Mouse (Mus musculus) pancreas, adult 10 weeks (tissue): ENCODE data around the gene Lrrc25. TPM values are rescaled to one million over a fixed set of nuclear protein-coding genes. Genes with fewer than 3 reads are reported as not detected.

ENCODE experiments used
- polyA plus RNA-seq: library from polyadenylated mRNA; stranded (reverse); fragments of 350-450 nt; fragmentation: Illumina TruSeq; extraction: RNeasy Lipid Tissue Mini Kit (QIAGEN cat#74804); gene quantifications from one replicate; pipeline ENCODE4 v1.2.3, GENCODE M21; 2015; ENCODE audit warnings: low read depth, low replicate concordance; ENCODE audit not compliant: insufficient read depth

The Lrrc25 gene
- 2.3 TPM for polyA plus RNA-seq

GRCm38 (mm10) chr8:70615894-70616293, at the start of gene Lrrc25:
Gene Lrrc25, plus strand, starts transcription at chr8:70616155.

GRCm38 (mm10) chr8:70593961-70594609, 21.9 kb upstream of the Lrrc25 start, which contains the start of gene Isyna1:
Gene Isyna1, plus strand, starts transcription at chr8:70594373.

DNA sequence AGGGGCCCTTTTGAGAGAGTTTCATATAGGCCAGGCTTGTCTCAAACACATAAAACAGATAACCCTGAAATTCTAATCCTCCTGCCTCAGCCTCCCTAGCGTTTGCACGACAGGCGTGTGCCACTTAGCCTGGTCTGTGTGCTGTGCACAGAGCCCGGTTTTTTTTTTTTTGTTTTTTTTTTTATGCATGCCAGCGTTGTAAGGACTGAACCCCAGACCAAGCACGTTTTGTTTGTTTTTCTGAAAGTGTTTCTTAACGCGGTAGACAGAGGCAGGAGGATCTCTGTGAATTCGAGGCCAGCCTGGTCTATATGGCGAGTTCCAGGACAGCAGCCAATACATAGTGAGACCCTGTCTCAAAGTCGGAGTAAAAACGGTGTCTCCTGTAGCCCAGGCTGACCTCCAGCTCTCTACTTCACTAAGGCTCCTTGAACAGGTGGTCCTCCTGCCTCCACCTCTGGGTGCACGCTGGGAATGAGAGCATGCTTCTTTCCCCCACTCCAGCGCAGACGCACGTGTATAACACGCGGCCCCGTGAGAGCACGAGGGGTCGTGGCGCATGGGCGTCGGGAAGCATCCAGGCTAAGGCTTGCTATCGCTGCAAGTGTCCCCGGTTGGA, 7.1 kb upstream of the Lrrc25 start, which contains the start of gene Ssbp4:
Gene Ssbp4 (minus strand): TSS at position 124 of the 619 bp plus-strand sequence.

DNA sequence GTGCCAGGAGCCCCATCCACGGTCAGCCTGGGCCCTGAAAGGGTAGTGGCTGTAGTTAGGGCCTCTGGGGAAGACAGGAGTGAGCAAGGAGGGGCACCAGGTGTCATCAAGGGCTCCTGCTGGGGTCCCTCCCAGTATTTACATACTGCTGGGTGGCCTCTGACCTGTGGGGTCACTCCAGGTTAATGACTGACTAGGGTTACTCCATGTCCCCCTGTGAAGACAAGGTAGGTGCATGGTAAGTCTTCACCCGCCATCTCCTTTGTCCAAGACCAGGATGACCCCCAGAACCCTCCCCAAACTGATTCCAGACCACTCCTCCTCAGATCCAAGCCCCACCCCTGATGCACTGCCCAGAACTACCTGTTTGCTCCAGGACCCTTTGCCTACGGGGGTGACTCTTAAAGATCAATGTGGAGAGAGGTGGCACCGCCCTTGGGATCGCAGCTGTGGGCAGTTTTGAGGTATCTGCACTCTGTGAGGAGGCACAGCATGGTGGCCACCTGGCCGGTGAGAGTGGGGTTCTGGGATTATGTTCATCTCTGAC, 16.5 kb downstream of the Lrrc25 start, which contains the start of gene Gdf15:
Gene Gdf15 (minus strand): TSS at position 111 of the 547 bp plus-strand sequence.

GRCm38 (mm10) chr8:70660273-70660725, 44.3 kb downstream of the Lrrc25 start, which contains the start of gene Pgpep1:
Gene Pgpep1, minus strand, starts transcription at chr8:70660388.

Other genes with a start within 250 kb of the Lrrc25 start
- gene Comp, start 242.6 kb upstream of the Lrrc25 start, polyA plus RNA-seq: not detected
- gene Crtc1, start 176.6 kb upstream of the Lrrc25 start, polyA plus RNA-seq: 6.0 TPM
- gene Klhl26, start 139.2 kb upstream of the Lrrc25 start, polyA plus RNA-seq: 4.2 TPM
- 3.6 TPM for gene Tmem59l, start 128.8 kb upstream of the Lrrc25 start, polyA plus RNA-seq
- gene Crlf1, start 123.0 kb upstream of the Lrrc25 start, polyA plus RNA-seq: 23.2 TPM
- 39.6 TPM for gene Rex1bd, start 109.4 kb upstream of the Lrrc25 start, polyA plus RNA-seq
- 731 TPM for gene Uba52, start 105.4 kb upstream of the Lrrc25 start, polyA plus RNA-seq
- 78.4 TPM for gene Fkbp8, start 88.4 kb upstream of the Lrrc25 start, polyA plus RNA-seq
- 14.3 TPM for gene Kxd1, start 88.2 kb upstream of the Lrrc25 start, polyA plus RNA-seq
- 6.0 TPM for gene Ell, start 76.7 kb upstream of the Lrrc25 start, polyA plus RNA-seq
- gene Isyna1, start 21.8 kb upstream of the Lrrc25 start, polyA plus RNA-seq: 17.5 TPM
- gene Ssbp4, start 7.3 kb upstream of the Lrrc25 start, polyA plus RNA-seq: 22.8 TPM
- 0.61 TPM for gene Gdf15, start 16.3 kb downstream of the Lrrc25 start, polyA plus RNA-seq
- 8.6 TPM for gene Pgpep1, start 44.2 kb downstream of the Lrrc25 start, polyA plus RNA-seq
- gene Lsm4, start 57.1 kb downstream of the Lrrc25 start, polyA plus RNA-seq: 14.0 TPM
- 32.7 TPM for gene Jund, start 82.8 kb downstream of the Lrrc25 start, polyA plus RNA-seq
- gene Iqcn, start 87.3 kb downstream of the Lrrc25 start, polyA plus RNA-seq: not detected
- gene Gm3336, start 102.4 kb downstream of the Lrrc25 start, polyA plus RNA-seq: not detected
- gene Pde4c, start 107.6 kb downstream of the Lrrc25 start, polyA plus RNA-seq: 1.9 TPM
- gene Rab3a, start 138.5 kb downstream of the Lrrc25 start, polyA plus RNA-seq: 12.4 TPM
- 13.1 TPM for gene Mpv17l2, start 144.8 kb downstream of the Lrrc25 start, polyA plus RNA-seq
- gene Pik3r2, start 160.6 kb downstream of the Lrrc25 start, polyA plus RNA-seq: 9.3 TPM
- gene Mast3, start 188.9 kb downstream of the Lrrc25 start, polyA plus RNA-seq: 40.0 TPM
- gene Il12rb1, start 192.3 kb downstream of the Lrrc25 start, polyA plus RNA-seq: not detected
- gene Arrdc2, start 223.6 kb downstream of the Lrrc25 start, polyA plus RNA-seq: 18.1 TPM
- 1.6 TPM for gene Kcnn1, start 247.1 kb downstream of the Lrrc25 start, polyA plus RNA-seq